Mouse (Mus musculus) adrenal gland, adult (tissue): ENCODE results near the gene Ost4.
A peak's percentile ranks its signal among the peaks of the same experiment; 100 is the strongest.

Experiments used
- DNase-seq, 2 experiments: peaks; one replicate each; pipeline ENCODE4 v3.0.0; 2022 to 2023; ENCODE audit warnings: low spot score in 1 of 2; ENCODE audit not compliant: inconsistent age in 2 of 2

Ost4 gene

DNA sequence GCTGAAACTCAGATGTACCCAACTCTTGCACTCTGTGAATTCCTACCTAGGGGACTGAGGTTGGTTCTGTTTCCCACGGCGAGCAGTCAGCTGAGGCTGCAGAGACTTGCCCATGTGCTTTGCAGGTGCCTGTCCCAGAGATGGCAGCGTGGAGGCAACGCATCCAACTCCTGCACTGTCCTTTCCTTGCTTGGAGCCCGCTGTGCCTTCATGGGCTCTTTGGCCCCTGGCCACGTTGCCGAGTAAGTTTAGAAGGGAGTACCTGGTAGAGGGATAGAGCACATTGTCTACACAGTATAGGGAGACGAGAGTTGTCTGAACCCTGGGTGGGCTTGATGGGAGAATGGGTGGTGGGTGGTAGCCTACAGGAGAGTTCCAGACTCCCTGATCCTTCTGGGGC is 17.0 kb upstream of the Ost4 start:
- no peak for DNase-seq

GRCm38 (mm10) chr5:30923119-30923518 is 15.5 kb upstream of the Ost4 start:
- DNase-seq: no peak

- DNase-seq: peak in 1 of 2 experiments; percentile 76
Measured at GRCm38 (mm10) chr5:30922581-30923041, 15.0 kb upstream of the Ost4 start.

DNA sequence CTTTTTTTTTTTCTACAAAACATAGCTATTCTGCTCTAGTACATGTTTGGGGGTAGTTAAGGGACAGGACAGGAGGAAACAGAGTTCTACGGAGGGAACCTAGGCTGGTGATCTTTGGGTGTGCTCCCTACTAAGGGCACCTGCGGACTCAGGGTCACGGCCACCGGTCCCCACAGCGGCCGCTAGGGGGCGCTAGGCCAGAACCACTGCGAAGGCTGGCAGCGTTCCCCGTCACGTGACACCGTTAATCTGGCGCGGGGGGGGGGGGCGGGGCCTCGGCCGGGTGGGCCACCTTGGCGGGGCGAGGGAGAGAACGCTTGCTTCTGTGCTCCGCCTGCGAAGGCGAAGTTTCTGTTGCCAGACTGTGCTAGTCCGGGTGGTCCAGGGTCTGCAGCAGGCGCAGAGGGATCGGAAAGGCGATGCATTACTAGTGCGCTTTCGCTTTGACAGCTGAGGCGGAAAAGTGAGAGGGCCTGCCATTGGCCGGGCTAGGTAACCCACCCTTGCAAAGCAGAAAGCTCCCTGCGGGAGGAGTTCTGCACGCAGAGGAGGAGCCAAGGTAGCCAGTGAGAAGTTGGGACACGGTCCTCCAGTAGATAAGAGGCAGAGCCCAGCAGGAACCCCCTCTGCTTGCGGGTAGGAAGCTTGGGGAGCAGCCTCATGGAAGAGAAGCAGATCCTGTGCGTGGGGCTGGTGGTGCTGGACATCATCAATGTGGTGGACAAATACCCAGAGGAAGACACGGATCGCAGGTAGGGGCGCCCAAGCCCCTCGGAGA is 13.9 kb upstream of the Ost4 start, which contains the start of gene Khk:
TSS of gene Khk (plus strand) at position 176 of the 778 bp plus-strand sequence.
- DNase-seq: peak; percentile 90 to 97

GRCm38 (mm10) chr5:30920621-30921020 is 13.0 kb upstream of the Ost4 start:
- DNase-seq: peak in 1 of 2 experiments; percentile 61

GRCm38 (mm10) chr5:30919831-30920614 is 12.4 kb upstream of the Ost4 start:
- peak in 1 of 2 experiments; percentile 42 for DNase-seq

GRCm38 (mm10) chr5:30918691-30919090 is 11.1 kb upstream of the Ost4 start:
- no peak for DNase-seq

DNA sequence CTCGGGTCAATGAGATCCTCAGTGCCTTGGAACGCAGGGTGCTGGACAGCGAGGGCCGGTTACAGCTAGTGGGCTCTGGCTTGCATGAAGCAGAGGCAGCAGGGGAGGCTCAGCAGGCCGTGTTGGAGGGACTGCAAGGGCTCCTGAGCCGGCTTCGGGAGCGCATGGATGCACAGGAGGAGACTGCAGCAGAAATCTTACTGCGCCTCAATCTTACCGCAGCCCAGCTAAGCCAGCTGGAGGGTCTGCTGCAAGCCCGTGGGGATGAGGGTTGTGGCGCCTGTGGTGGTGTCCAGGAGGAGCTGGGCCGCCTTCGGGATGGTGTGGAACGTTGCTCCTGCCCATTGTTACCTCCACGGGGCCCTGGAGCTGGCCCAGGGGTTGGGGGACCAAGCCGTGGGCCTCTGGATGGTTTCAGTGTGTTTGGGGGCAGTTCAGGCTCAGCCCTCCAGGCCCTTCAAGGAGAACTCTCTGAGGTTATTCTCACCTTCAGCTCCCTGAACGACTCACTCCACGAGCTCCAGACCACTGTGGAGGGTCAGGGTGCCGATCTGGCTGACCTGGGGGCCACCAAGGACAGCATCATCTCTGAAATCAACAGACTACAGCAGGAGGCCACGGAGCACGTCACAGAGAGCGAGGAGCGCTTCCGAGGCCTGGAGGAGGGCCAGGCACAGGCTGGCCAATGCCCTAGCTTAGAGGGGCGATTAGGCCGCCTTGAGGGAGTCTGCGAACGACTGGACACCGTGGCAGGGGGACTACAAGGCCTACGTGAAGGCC is 10.5 kb upstream of the Ost4 start:
- no peak for DNase-seq

GRCm38 (mm10) chr5:30917348-30917747 is 9.8 kb upstream of the Ost4 start:
- peak in 1 of 2 experiments; percentile 45 for DNase-seq

- peak; percentile 39 to 42 for DNase-seq
Measured at GRCm38 (mm10) chr5:30916841-30917240, 9.3 kb upstream of the Ost4 start.

DNA sequence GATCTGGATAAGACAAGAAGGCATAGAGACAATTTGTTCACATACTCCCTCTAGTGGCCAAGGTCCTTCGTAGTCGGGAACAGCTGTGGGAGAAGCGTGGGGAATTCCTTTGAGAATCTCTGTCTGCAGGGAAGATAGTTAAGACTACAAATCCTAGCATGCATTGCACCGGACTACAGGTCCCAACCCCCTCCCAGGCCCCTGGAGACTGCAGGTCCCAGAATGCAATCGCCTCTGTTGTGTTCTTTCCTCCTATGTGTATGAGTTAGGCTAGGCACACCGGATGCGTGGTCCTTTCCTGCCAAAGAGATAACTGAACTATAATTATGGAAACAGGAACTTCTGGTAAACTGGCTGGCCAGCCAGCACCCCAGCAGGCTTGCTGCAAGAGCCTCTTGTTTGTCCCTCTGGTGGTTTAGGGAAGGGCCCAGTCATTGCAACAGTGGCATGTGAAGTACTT is 8.4 kb upstream of the Ost4 start:
- DNase-seq: peak; percentile 93 to 97

DNA sequence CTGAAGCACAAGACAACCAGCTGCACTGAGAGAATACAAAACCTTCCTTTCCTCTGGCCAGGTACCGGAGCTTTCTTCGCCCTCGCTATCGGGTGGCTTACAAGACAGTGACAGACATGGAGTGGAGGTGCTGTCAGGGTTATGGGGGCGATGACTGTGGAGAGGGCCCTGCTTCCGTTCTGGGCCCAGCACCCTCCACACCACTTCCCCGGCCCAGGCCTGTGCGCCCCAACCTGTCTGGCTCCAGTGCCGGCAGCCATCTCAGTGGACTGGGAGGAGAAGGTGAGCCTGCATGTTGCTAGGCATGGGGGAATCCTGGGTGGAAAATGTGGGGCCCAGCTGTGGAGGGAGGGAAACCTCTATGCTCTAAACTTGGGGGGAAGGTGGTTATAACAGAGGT is 7.9 kb upstream of the Ost4 start:
- peak in 1 of 2 experiments; percentile 60 for DNase-seq

DNA sequence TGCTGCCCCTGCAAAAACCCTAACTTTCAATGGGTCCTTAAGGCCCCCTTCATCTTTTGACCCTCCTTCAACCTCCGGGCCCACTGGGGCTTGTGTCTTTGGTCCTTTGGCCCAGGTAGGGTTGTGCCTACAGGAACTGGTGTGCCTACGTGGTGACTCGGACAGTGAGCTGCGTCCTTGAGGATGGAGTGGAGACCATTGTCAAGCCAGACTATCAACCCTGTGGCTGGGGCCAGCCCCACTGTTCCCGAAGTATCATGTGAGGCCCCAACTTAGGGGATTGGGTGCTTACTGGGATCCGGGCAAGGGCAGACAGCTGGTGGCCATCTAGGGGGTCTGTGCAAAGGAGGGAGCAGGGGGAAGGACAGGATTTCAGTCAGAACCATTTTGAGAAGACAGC is 7.3 kb upstream of the Ost4 start:
- peak in 1 of 2 experiments; percentile 31 for DNase-seq

DNA sequence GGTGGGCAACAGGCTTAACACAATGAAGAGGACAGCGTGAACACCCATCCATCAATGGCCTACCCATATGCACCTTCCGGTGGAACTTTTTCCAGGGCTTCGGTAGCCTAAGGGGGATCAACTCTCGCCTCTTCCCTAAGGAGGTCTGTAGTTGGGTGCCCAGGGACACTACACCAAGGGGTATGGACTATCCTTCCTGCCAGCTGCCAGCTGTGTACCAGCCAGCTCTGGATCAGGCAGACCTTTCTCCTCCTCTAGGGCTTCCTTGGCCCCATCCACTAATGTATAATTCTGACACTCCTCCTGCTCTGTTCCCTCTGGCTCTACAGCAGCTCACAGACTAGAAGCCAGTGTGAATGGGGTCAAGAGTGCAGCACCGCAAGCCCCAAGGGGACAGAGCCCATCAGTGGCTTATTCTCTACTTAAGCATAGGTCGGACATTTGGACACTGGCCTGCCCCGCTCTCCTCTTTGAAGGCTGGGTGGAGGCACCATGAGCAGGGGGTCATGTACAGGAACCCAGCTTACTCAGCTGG is 6.6 kb upstream of the Ost4 start:
- no peak for DNase-seq

- DNase-seq: peak; percentile 59 to 75
Measured at GRCm38 (mm10) chr5:30913060-30913841, 5.7 kb upstream of the Ost4 start, which contains the start of gene Emilin1. Emilin1 (plus strand) TSS chr5:30913402.

DNA sequence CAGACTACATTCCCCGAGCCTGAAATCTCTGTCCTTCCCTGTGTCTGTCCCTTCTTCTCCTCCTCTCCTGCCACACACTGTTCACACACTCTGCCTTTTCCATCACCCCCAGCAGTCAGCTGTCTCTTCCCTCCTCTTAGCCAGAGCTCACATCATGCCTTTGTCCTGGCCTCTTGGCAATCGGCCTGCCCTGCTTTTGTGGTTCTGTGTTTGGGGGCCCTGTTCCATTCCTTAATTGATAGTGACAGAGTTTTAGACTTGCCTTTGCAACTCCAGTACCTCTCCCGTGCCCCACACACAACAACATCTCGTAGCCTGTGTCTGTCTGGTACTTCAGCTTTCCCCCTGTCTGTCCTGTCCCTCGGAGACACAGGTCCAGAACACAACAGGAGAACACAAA is 4.6 kb upstream of the Ost4 start:
- DNase-seq: no peak

- DNase-seq: no peak
Measured at GRCm38 (mm10) chr5:30910481-30910880, 2.9 kb upstream of the Ost4 start.

- DNase-seq: no peak
Measured at GRCm38 (mm10) chr5:30909863-30910262, 2.3 kb upstream of the Ost4 start.

- DNase-seq: peak; percentile 40 to 78
Measured at GRCm38 (mm10) chr5:30909300-30909659, 1.7 kb upstream of the Ost4 start.
